Mouse (Mus musculus): ENCODE measurements around the gene Ly6g6f.
A peak's percentile ranks its signal among the peaks of the same experiment; 100 is the strongest.
"Not testable (repeated sequence)": the region's sequence is repeated elsewhere in the genome, so short reads cannot be mapped to it uniquely, and the experiment has no call there.

Ly6g6f gene

GRCm38 (mm10) chr17:35051156-35052086 lies 34.0 kb downstream of the Ly6g6f start:
- peak; percentile 61 to 81 for DNase-seq

DNA sequence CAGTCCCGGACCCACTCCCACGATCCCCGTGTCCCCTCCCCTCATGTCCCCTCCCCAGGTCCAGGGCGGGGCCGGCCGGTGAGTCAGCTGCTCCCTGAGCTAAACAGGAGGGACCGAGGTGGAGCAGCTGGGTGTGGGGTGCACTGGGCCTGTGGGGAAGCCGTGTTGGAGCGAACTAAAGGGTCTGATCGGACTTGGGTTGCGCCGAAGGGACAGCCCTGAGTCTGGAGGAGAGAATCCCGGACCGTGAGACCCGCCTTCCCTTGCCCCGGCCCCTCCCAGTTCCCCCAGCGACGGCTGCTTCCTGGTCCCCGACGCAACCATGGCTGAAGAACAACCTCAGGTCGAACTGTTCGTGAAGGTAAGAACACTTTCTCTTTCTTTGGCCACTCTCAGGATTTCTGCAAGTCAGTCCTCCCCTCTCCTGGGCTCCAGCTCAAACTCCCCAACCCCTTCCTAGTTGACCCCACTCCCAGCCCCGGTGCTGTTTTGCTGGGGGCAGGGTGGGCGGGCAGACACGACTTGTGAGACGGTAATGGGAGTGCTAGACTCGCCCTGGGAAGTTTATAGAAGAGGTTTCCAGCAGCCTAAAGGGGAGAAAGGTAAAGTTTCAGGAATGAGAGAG lies 35.2 kb downstream of the Ly6g6f start:
- peak; percentile 75 to 80 for DNase-seq

GRCm38 (mm10) chr17:35049561-35050016 lies 35.8 kb downstream of the Ly6g6f start, which contains the start of gene Clic1:
TSS of gene Clic1 (plus strand) at chr17:35049966.
- peak in 1 of 2 experiments; percentile 61 for DNase-seq

GRCm38 (mm10) chr17:35048932-35049440 lies 36.4 kb downstream of the Ly6g6f start:
- DNase-seq = no peak

DNA sequence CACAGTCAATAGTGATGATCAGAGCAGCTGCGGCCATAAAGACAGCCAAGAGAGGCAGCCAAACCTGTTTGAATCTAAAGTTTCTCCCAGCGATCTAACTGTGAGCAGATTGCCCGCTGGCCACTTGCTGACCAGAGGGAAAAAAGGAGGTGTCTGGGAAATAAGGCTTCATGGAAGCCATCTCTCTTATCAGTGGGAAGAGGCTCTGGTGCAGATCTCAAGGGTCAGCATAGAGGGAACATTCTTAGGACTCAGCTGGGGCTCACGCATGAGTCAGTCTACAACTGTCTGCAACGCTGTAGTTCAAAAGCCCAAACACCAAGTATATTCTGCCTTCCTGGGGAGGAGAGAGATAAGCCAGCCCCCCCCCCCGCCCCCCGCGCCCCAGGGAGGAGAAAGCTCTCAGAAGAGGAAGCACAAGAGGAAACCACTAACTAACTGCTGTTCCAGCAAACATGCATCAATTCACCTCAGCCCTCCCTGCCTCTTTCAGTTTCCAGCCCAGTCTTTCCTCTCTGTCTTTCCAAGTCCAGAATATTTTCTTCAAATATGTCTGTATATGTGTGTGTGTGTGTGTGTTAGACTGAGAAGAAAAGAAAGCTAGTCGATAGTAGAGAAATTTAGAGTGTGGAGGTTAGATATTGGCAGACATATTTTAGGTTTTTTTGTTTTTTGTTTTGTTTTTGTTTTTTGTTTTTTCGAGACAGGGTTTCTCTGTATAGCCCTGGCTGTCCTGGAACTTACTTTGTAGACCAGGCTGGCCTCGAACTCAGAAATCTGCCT lies 37.1 kb downstream of the Ly6g6f start:
- peak in 1 of 2 experiments; percentile 43 for DNase-seq

GRCm38 (mm10) chr17:35047688-35048087 lies 37.7 kb downstream of the Ly6g6f start:
- DNase-seq = no peak

DNA sequence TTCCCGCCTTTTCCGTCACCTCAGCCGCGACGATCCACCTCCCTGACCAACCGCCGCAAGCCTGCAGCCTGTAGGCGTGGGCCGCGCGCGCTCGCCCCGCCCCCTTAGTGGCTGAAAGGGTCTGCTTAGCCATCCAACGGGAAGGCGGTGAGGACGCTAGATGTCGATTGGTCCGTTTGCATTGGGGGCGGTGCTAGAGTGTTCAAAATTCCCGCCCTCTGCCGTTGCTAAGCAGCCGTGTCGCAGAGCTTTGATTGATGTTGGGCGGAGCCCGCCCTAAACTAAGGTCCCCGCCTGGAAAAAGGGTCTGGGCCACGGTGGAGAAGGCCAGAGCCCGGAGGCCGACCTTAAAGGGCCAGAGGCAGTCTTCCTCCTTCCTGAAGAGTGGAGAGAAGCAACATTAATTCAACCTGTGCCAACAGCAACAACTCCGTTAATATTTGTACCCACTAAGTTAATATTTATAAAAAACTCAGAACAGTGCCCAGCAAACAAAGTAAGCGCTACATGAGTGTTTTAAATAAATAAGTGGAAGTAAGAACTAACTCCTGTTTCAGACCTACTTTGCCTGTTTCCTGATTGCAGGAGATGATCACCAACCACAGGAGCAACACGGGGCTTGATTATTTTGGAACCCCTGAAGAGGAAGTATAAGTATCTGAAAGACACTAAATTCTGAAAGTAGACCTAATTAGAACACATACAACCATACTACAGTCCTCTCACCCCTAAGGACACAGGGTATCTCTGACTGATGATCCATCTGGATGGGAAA lies 38.5 kb downstream of the Ly6g6f start, which contains the start of gene Msh5:
Gene Msh5 (minus strand): TSS at position 65 of the 775 bp plus-strand sequence.
- peak; percentile 97 to 98 for DNase-seq

- DNase-seq = no peak
Measured at GRCm38 (mm10) chr17:35045807-35046680, 39.4 kb downstream of the Ly6g6f start.

GRCm38 (mm10) chr17:35044904-35045806 lies 40.3 kb downstream of the Ly6g6f start:
- DNase-seq = no peak

DNA sequence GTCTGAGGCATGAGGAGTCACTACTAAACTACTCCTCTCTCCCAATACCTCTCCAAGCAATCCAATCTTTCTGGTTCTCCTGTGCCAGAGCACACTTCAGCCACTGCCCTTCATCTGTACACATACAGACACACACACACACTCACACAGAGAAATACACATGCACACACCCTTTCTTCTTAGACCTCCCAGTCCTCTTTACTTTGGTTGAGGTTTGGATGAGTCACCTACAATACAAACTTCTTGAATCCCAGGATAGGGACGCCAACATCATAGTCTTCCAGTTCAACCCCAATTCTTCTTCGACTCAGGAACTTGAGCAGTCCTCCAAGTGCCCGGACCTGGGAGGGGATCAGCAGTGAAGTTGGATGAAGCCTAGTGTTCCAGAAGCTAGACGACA lies 41.6 kb downstream of the Ly6g6f start:
- DNase-seq = no peak

- DNase-seq = no peak
Measured at GRCm38 (mm10) chr17:35039121-35039873, 46.1 kb downstream of the Ly6g6f start.

GRCm38 (mm10) chr17:35034896-35035295 lies 50.5 kb downstream of the Ly6g6f start:
- DNase-seq = no peak

DNA sequence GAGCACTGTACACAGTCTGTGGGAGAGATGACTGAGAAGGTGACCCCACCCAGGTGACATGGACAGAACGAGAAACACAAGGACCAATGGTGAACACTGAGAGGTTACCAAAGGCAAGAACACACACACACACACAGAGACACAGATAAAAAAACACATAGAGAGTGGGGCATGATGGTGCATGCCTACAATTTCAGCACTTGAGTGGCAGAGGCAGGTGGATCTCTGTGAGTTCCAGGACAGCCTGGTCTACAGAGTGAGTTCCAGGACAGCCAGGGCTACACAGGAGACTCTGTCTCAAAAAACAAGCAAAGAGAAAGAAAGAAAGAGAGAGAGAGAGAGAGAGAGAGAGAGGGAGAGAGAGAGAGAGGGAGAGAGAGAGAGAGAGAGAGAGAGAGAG lies 51.7 kb downstream of the Ly6g6f start:
- DNase-seq = not testable (repeated sequence)

- no peak for DNase-seq
Measured at GRCm38 (mm10) chr17:35032323-35032870, 53.0 kb downstream of the Ly6g6f start.

DNA sequence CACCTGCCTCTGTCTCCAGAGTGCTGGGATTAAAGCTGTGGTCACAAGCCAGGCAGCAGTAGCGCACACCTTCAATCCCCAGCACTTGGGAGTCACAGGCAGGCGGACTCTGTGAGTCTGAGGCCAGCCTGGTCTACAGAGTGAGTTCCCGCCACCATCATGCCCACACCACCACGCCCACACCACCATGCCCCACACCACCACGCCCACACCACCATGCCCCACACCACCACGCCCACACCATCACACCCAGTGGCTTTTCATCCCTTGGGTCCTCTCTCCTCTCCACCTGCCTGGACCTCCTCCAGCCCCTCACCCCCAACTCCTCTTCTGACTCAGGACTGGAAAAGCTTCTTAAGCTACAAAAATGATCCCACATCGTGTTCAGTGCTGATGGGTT lies 53.5 kb downstream of the Ly6g6f start:
- no peak for DNase-seq

- no peak for DNase-seq
Measured at GRCm38 (mm10) chr17:35031272-35031671, 54.1 kb downstream of the Ly6g6f start.
